Mouse (Mus musculus): ENCODE results near the gene Gm21852.
"Not testable (repeated sequence)": the region's sequence is repeated elsewhere in the genome, so short reads cannot be mapped to it uniquely, and the experiment has no call there.

Gene Gm21852

GRCm38 (mm10) chrY:40651896-40652295 is at the start of gene Gm21852:
TSS of gene Gm21852 (minus strand) at chrY:40651996.
- not testable (repeated sequence) for DNase-seq (ENCODE audit: low spot score)

All from MN1 (cell line).